Mouse (Mus musculus) cortical plate, adult 2 months (tissue): ENCODE data around the gene Rpp25l.

ENCODE experiments used
- CTCF ChIP-seq: fragments of 200-500 bp; IDR thresholded peaks from 2 replicates; pipeline ENCODE4 v1.5.1; 2011; ENCODE audit warnings: mild to moderate bottlenecking, control low read depth, low read length; ENCODE audit not compliant: insufficient read depth; ENCODE audit errors: extremely low read depth
- POLR2A ChIP-seq: fragments of 200-500 bp; IDR thresholded peaks from 2 replicates; pipeline ENCODE4 v1.6.1; 2011; ENCODE audit warnings: mild to moderate bottlenecking, low read length, control low read depth; ENCODE audit not compliant: insufficient read depth; ENCODE audit errors: extremely low read depth

GRCm38 (mm10) chr4:41662723-41663122 is 50.6 kb downstream of the Rpp25l start:
- no peak for TF ChIP-seq POLR2A
- TF ChIP-seq CTCF: no peak
